Mouse (Mus musculus) limb, embryonic 12.5 days (tissue): ENCODE measurements around the gene Kcnd1. TPM values are rescaled to one million over a fixed set of nuclear protein-coding genes. Genes with fewer than 3 reads are reported as not detected.
"Not testable (repeated sequence)": the region's sequence is repeated elsewhere in the genome, so short reads cannot be mapped to it uniquely, and the experiment has no call there.

Experiments
- ATAC-seq: fragments of 200-750 bp; cut with Nextera tagmentation; 2 replicates; pipeline ENCODE4 v1.8.0; 2017; ENCODE audit warnings: low read depth, moderate TSS enrichment; ENCODE audit not compliant: insufficient number of reproducible peaks, insufficient read depth, low FRiP score, low TSS enrichment
- H3K27ac ChIP-seq: fragments of 300-500 bp; sonication (generic); 2 replicates; pipeline ENCODE4 v1.5.1; 2016; ENCODE audit warnings: mild to moderate bottlenecking, moderate library complexity
- H3K27me3 ChIP-seq: fragments of 300-500 bp; sonication (generic); 2 replicates; pipeline ENCODE4 v1.6.1; 2016; ENCODE audit warnings: mild to moderate bottlenecking, moderate library complexity
- H3K36me3 ChIP-seq: fragments of 300-500 bp; sonication (generic); 2 replicates; pipeline ENCODE4 v1.6.1; 2016; ENCODE audit warnings: mild to moderate bottlenecking, moderate library complexity
- H3K4me1 ChIP-seq: fragments of 300-500 bp; sonication (generic); replicated peaks from 2 replicates; pipeline ENCODE4 v1.6.1; 2016
- H3K4me2 ChIP-seq: fragments of 300-500 bp; sonication (generic); 2 replicates; pipeline ENCODE4 v1.6.1; 2016; ENCODE audit warnings: mild to moderate bottlenecking, moderate library complexity
- H3K4me3 ChIP-seq: fragments of 300-500 bp; sonication (generic); replicated peaks from 2 replicates; pipeline ENCODE4 v1.5.1; 2016; ENCODE audit warnings: mild to moderate bottlenecking
- H3K9ac ChIP-seq: fragments of 300-500 bp; sonication (generic); replicated peaks from 2 replicates; pipeline ENCODE4 v1.6.1; 2016; ENCODE audit warnings: mild to moderate bottlenecking, moderate library complexity
- H3K9me3 ChIP-seq: fragments of 300-500 bp; sonication (generic); 2 replicates; pipeline ENCODE4 v1.6.1; 2016; ENCODE audit warnings: mild to moderate bottlenecking, moderate library complexity
- WGBS: fragments of 180-500 bp; shearing (Covaris S2); methylation state at CpG from one replicate; pipeline ENCODE4 v1.1.7; 2016; 5-methylcytosine and 5-hydroxymethylcytosine counted together
- polyA plus RNA-seq: library from polyadenylated mRNA; unstranded; fragments of >200 nt; fragmentation: Nextera tagmentation; extraction: Ambion mirVana; gene quantifications from 2 replicates; pipeline ENCODE4 v1.2.1, GENCODE M21; 2016

The Kcnd1 gene
- polyA plus RNA-seq, 1 experiment from 2014 or later, result 0.80 TPM

DNA sequence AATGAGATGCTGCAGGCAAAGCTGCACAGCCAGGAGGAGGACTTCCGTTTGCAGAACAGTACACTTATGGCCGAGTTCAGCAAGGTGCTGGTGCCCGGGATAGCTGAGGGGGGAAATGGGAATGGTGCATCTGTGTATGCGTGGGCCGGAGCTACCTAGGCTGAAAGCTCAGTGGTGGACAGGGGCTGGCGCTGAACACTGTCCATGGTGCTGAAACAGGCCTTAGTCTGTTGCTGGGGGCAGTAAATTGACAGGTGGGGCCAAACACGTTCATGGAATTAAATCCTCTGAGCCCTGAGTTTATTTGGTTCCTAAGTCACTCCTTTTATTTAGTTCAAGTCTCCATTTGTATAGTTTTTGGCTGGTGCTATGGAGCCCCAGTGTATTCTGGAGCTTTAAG, 27.1 kb upstream of the Kcnd1 start:
- no peak overlapping the region for H3K4me2 ChIP-seq
- peaks cover 3% of the 10 kb centered on the region; the same call in 1 of the 2 replicates for H3K9me3 ChIP-seq
- no peaks in the 10 kb centered on the region for H3K4me1 ChIP-seq
- no peaks in the 10 kb centered on the region for H3K27me3 ChIP-seq
- H3K9ac ChIP-seq, result no peak overlapping the region
- no peak for ATAC-seq
- H3K4me3 ChIP-seq, result no peak overlapping the region
- no peak overlapping the region for H3K27ac ChIP-seq
- 31% methylated on average over 7 of the region's 7 CpGs for WGBS
- H3K36me3 ChIP-seq, result peaks cover 2% of the 10 kb centered on the region; the same call in 1 of the 2 replicates

DNA sequence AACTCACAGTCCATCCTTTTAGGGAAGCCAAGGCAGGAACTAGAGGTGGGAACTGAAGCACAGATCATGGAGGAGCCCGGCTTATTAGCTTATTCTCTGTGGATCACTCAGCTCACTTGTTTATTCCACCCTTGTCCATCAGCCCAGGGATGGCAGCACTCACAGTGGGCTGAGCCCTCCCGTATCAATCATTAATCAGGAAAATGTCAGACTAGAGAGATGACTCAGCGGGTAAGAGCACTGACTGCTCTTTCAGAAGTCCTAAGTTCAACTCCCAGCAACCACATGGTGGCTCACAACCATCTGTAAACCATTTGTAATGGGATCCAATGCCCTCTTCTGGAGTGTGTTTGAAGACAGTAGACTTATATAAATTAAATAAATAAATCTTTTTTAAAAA, 24.8 kb upstream of the Kcnd1 start:
- Histone ChIP-seq H3K9me3 (peaks cover 3% of the 10 kb centered on the region; the same call in 1 of the 2 replicates), H3K27ac (no peak overlapping the region), H3K9ac (no peak overlapping the region), H3K4me2 (no peak overlapping the region), H3K36me3 (peaks cover 19% of the 10 kb centered on the region; the same call in 1 of the 2 replicates), H3K27me3 (no peaks in the 10 kb centered on the region), H3K4me3 (no peak overlapping the region), H3K4me1 (no peaks in the 10 kb centered on the region)
- WGBS, result 79% methylated on average over 3 of the region's 3 CpGs
- ATAC-seq, result no peak

DNA sequence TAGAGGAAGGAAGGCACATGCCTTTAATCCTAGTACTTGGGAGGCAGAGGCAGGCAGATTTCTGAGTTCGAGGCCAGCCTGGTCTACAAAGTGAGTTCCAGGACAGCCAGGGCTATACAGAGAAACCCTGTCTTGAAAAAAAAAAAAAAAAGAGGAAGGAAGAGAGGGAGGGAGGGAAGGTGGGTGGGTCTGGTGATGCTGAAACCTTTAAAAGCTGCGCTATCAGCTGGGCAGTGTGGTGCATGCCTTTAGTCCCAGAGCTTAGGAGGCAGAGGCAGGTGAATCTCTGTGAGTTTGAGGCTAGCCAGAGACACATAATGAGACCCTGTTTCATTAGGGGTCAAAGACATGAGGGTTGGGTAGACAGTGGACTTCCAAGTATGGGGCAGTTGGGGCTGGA, 19.9 kb upstream of the Kcnd1 start:
- not testable (repeated sequence) for H3K9me3 ChIP-seq, H3K27me3 ChIP-seq, H3K27ac ChIP-seq, H3K4me1 ChIP-seq, ATAC-seq, H3K4me2 ChIP-seq, H3K9ac ChIP-seq, H3K4me3 ChIP-seq
- H3K36me3 ChIP-seq, result peaks cover 38% of the 10 kb centered on the region
- 82% methylated on average over 2 of the region's 2 CpGs for WGBS

DNA sequence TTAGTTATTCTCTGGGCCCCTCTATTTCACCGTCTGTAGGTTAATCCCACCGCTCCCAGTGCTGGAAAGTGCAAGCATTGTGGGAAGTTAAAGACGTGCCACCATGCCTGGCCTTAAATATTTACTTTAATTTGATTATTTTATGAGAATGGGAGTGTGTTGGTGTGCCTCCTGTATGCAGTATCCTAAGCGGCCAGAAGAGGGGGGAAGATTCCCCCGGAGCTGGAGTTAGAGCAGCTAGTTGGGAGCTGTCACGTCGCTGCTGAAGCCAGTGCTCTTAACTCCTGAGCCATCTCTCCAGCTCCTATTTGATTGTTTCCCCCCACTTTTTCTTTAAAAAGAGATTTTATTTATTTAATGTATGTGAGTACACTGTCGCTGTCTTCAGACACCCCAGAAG, 7.1 kb upstream of the Kcnd1 start:
- not testable (repeated sequence) for ATAC-seq, H3K27me3 ChIP-seq, H3K4me1 ChIP-seq, H3K4me2 ChIP-seq, H3K9ac ChIP-seq, H3K9me3 ChIP-seq, H3K4me3 ChIP-seq, H3K27ac ChIP-seq
- peaks cover 54% of the 10 kb centered on the region for H3K36me3 ChIP-seq
- WGBS, result 46% methylated on average over 8 of the region's 8 CpGs

DNA sequence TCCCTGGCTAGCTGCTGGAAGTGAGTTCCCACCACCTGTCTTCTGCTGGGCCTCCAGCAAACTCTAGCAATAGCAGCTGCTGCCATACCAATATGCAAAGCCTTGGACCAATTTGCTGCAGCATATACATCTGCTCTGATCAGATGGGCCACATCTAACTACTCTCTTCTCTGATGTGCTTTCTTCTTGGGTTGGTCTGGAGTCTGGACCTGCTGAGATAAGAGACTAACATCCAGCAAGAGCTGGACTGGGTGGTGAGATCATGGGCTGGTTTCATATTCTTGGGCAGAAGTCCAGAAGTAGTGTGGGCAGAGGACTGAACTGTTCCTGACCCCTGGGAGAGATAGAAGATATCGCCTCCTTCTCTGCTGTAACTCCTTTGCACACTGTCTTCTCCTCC, 15.1 kb downstream of the Kcnd1 start:
- Histone ChIP-seq H3K4me2 (no peak overlapping the region), H3K27me3 (no peaks in the 10 kb centered on the region), H3K9ac (no peak overlapping the region), H3K4me3 (no peak overlapping the region), H3K4me1 (no peaks in the 10 kb centered on the region), H3K9me3 (no peaks in the 10 kb centered on the region), H3K27ac (no peak overlapping the region), H3K36me3 (no peaks in the 10 kb centered on the region)
- no peak for ATAC-seq
- WGBS, result 94% methylated on average over 1 of the region's 1 CpGs

DNA sequence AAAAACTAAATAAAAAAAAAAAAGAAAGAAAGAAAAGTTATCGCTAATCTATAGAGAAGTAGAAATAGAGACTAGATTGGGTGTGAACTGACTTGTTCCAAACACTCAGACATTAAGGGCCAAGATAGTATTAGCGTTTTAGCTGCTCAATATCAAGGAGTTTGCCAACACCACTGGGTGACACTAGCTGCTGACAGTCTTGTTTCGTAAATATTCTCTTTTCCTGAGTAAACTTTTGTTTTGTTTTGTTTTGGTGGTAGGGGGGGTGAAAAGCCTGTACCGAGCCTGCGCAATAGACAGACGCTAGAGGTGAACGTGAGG, 18.7 kb downstream of the Kcnd1 start:
- Histone ChIP-seq H3K9ac (no peak overlapping the region; the same call in 1 of the 2 replicates), H3K27ac (no peak overlapping the region), H3K9me3 (no peaks in the 10 kb centered on the region), H3K4me2 (peak overlapping the region; percentile 48), H3K4me3 (peak overlapping the region; percentile 82), H3K4me1 (peaks cover 10% of the 10 kb centered on the region), H3K27me3 (no peaks in the 10 kb centered on the region), H3K36me3 (0 out of 2 replicates have a peak, but pooled peaks cover 3% of the 10 kb centered on the region)
- no peak for ATAC-seq
- 16% methylated on average over 7 of the region's 7 CpGs for WGBS

DNA sequence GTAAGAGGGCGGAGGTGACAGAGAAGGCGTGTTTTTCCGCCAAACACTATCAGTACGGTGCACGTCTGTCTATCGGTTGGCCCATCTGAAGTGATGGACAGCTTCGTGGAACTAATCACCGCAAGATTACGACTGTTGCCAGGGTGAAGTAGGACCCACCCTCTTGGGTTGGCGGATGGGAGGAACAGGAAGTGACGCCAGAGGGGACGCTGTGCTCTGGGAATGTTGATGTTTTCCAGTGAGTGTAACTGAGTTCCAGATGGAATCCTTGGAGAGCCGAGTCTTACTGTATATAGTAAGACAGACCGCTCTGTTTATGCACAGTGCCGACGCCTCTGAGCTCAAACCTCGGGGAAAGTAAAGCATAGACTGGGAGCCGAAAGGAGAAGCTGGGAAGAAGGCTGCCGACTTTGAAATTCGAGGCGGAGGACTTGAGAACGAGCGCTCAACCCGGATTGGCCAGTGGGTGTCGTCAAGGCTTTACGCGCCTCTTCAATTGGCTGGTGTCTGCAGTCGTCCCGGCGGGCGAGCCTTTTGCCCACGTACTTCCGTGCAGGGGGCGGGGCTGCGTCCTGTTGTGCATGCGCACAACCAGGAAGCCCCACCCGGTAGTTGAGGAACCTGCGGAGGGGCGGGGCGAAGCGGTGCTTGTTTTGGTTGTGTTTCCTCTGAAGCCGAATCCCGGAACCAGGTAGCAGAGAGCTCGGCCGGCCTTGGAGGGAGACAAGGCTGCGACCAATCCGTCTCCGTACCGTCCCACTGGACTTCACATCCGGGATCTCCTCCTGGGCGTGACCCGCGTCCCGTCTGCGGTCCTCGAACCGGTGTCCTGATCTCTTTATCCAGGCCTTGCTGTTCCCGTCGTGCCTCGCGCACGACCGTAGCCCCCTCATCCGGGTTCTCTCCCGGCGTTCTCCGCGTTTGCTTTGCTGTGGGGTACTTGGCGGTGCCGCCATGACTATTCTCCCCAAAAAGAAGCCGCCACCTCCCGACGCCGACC, 19.4 kb downstream of the Kcnd1 start, which contains the start of gene Otud5:
TSS of gene Otud5 (plus strand) at position 202 of the 1,000 bp plus-strand sequence.
- H3K4me3 ChIP-seq, result peak within 1 kb of the TSS; percentile 82
- no peaks in the 10 kb centered on the region for H3K9me3 ChIP-seq
- WGBS, result 16% methylated on average over 74 of the region's 74 CpGs
- peak within 1 kb of the TSS; percentile 78 for H3K9ac ChIP-seq
- H3K4me1 ChIP-seq, result peaks cover 10% of the 10 kb centered on the region
- peak; percentile 98 for ATAC-seq
- 0 out of 2 replicates have a peak, but pooled peaks cover 3% of the 10 kb centered on the region for H3K36me3 ChIP-seq
- H3K4me2 ChIP-seq, result peak within 1 kb of the TSS; percentile 67
- H3K27ac ChIP-seq, result peak within 1 kb of the TSS; percentile 88
- H3K27me3 ChIP-seq, result no peaks in the 10 kb centered on the region

DNA sequence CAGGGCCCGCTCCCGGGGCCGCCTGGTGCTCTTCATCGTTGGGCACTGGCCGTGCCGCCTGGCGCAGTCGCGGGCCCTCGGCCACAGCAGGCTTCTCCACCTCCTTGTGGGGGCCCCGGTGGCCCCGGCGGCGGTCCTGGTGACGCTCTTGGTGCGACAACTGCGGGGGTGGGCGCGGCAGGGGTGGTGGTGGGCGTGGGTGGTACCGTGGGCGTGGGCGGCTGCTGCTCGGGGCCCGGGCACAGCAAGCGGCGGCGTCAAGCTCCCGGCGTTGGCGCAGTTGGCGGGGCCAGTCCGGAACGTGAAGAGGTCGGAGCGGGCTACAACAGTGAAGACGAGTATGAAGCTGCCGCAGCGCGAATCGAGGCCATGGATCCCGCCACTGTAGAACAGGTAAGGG, 20.2 kb downstream of the Kcnd1 start:
- H3K4me1 ChIP-seq, result peaks cover 10% of the 10 kb centered on the region
- H3K36me3 ChIP-seq, result 0 out of 2 replicates have a peak, but pooled peaks cover 3% of the 10 kb centered on the region
- peak overlapping the region; percentile 82 for H3K4me3 ChIP-seq
- H3K27me3 ChIP-seq, result no peaks in the 10 kb centered on the region
- H3K9me3 ChIP-seq, result no peaks in the 10 kb centered on the region
- WGBS, result 10% methylated on average over 36 of the region's 42 CpGs
- peak overlapping the region; percentile 78 for H3K9ac ChIP-seq
- peak overlapping the region; percentile 67 for H3K4me2 ChIP-seq
- H3K27ac ChIP-seq, result peak overlapping the region; percentile 88
- no peak for ATAC-seq

DNA sequence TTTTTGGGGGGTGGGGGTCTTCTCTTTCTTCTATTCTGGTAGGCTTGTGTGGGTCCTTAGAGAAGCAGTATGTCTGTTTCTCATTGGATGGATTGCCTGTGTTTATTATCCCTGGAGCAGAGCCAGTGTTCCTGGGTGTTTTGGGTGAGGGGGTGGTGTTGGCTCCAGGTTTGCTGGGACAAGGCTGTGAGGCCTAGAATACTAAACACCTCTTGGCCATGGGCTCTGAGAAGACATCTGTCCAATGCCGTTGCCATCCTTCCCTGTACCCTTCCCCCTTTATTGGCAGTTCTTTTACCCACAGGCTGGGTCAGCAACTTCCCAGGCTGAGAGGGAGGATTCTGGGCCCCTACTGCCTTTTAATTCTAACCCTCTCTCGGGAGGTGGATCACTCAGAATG, 25.8 kb downstream of the Kcnd1 start:
- Histone ChIP-seq H3K27ac (no peak overlapping the region), H3K9ac (no peak overlapping the region), H3K4me2 (no peak overlapping the region), H3K9me3 (no peaks in the 10 kb centered on the region), H3K4me3 (no peak overlapping the region), H3K4me1 (peaks cover 10% of the 10 kb centered on the region), H3K36me3 (peaks cover 9% of the 10 kb centered on the region; the same call in 1 of the 2 replicates), H3K27me3 (no peaks in the 10 kb centered on the region)
- WGBS, result 70% methylated on average over 2 of the region's 2 CpGs
- no peak for ATAC-seq

DNA sequence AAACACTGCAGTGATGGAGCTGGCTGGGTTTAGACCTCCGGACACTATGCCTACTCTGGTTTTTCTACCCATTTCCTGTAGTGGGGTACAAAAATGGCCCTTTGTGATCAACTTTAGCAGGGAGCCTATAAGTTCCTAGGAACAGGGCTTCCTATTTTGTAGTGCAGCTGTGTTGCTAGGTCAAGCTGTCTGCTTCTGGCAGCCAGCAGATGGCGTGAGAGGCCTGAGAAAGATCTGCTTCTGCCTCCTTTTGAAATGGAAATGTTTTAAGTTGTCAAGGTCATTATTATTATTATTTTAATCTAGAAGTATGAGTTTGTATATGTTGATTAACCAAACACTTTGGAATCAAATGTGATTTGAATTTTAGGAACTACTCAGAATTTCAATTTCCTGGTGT, 32.5 kb downstream of the Kcnd1 start:
- Histone ChIP-seq H3K9me3 (no peaks in the 10 kb centered on the region), H3K27ac (no peak overlapping the region), H3K4me2 (no peak overlapping the region), H3K36me3 (peaks cover 18% of the 10 kb centered on the region; the same call in 1 of the 2 replicates), H3K4me3 (no peak overlapping the region), H3K4me1 (no peaks in the 10 kb centered on the region), H3K9ac (no peak overlapping the region), H3K27me3 (no peaks in the 10 kb centered on the region)
- WGBS, result 57% methylated on average over 2 of the region's 2 CpGs
- no peak for ATAC-seq

DNA sequence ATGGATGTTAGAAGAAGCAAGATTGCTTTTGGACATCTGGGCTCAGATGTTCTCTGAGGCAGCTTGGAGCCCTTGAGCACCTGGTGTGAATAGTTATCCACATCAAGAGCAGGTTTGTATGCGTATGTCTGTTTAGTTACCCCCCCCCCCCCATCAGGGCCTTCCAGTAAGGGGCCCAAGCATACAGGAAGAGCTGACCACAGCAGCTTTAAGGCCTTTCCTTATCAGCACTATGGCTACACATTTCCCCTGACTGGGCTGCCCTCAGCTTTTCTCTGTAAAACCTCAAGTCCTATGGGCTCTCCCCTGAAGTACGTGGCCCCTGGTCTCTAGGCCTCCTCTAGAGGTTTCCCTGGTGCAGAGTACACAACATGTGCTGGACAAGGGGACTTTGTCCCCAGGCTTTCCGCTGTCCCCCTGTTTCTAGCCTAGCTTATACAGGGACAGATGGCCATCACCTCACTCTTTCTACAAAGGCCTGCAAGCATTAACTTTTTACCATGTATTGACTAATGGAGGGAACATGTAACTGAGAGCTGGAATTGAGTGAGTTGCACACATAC, 37.2 kb downstream of the Kcnd1 start:
- peaks cover 17% of the 10 kb centered on the region; the same call in 1 of the 2 replicates for H3K36me3 ChIP-seq
- 78% methylated on average over 2 of the region's 3 CpGs for WGBS
- no peak overlapping the region for H3K4me2 ChIP-seq
- no peaks in the 10 kb centered on the region for H3K27me3 ChIP-seq
- no peaks in the 10 kb centered on the region for H3K4me1 ChIP-seq
- no peaks in the 10 kb centered on the region for H3K9me3 ChIP-seq
- no peak overlapping the region for H3K4me3 ChIP-seq
- H3K27ac ChIP-seq, result no peak overlapping the region
- no peak for ATAC-seq
- H3K9ac ChIP-seq, result no peak overlapping the region
